Mouse (Mus musculus) gastrocnemius, postnatal 10 days (tissue): Measurements from ENCODE around the gene Ryr2. TPM values are rescaled to one million over a fixed set of nuclear protein-coding genes. Genes with fewer than 3 reads are reported as not detected.
"Not testable (repeated sequence)": the region's sequence is repeated elsewhere in the genome, so short reads cannot be mapped to it uniquely, and the experiment has no call there.

Source experiments
- DNase-seq: peaks from one replicate; pipeline ENCODE4 v3.0.0; 2021; ENCODE audit warnings: mixed read lengths
- total RNA-seq, 2 experiments: library from RNA; stranded (reverse); gene quantifications; 2 replicates each; pipeline ENCODE4 v1.2.3; 2021

The Ryr2 gene
- total RNA-seq, 2 experiments from 2014 or later = 0.33 to 0.75 TPM

DNA sequence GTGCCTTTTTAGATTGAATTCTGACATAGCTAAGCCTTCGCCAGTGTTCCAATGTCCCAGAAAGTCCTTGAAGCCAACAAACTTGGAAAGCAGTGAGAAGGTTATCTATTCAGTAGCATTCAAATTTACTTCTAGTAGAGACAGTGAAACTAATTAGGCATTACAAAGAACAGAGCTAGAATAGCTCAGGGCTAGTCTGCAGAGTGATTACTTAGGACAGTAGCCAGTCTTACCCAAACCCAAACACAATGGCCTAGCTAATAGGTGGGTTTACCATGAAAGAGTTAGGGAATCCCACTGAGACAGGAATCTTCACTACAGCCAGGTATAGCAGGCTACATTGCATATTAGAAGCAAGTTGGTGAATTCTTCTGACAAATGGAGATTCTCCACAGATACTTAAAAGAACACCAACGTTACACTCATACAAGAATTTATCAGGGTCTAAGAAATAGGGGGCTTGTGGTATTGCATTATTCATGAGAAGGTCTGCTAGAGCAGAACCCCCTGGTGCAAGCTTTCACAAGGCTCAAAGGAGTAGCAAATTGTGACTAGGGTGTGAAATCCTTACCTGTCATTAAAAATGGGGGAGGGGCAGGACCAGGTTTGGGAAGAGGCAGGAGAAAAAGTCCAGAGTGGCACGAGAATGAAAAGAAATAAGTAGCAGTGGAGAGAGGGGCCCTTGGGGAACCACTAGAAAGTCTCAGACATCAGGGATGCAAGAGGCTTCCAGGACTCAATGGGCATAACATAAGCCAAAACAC lies 172.3 kb downstream of the Ryr2 start:
- DNase-seq = not testable (repeated sequence)

DNA sequence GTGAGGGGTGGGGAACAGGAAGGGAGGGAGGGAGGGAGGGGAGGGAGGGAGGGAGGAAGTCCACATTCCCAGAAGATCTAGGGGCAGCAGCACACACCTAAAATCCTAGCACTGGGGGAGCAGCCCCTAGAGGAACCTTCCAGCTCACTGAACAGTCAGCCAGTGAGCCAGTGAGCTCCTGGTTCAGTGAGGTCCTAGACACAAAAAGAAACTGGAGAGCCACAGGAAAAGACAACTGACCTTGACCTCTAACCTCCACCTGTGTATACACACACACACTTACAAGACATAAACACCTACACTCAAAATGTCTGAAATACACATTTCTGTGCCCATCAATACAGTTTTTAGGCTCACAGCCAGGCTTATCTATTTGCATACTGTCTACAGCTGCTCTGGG lies 173.4 kb downstream of the Ryr2 start:
- no peak for DNase-seq

DNA sequence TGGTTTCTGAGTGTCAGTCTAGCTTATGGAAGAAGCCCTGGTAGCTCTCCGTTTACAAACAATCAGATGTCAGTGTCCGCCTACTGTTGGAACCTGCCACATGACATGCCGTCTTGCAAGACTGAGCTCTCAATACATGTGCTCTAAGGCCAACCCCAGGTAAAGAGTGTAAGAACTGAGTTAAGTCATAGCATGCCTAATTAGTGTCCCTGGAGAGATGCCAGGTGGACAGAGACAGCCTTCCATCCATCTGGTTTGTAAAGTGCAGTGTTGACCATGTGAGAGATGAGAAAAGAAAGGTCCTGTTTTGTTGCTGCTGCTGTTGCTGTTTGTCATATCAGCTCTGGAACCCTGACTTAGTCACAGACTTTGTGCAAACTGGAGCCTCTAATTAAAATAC lies 178.0 kb downstream of the Ryr2 start:
- DNase-seq = no peak

DNA sequence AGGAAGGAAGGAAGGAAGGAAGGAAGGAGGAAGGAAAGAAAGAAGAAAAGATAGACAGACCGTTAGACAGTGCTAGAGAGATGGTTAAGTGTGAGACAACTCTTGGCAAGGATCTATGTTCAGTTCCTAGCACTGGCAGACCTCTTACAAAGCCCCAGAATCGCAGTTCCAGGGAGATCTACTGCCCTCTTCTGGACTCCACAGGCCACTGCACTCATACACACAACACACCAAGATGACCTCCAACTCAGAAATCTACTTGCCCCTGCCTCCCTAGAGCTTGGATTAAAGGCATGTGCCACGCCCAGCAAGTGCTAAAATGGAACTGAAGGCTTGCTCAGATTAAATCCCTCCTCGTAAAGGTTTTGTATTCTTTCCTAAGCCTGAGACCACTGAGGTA lies 179.0 kb downstream of the Ryr2 start:
- no peak for DNase-seq

DNA sequence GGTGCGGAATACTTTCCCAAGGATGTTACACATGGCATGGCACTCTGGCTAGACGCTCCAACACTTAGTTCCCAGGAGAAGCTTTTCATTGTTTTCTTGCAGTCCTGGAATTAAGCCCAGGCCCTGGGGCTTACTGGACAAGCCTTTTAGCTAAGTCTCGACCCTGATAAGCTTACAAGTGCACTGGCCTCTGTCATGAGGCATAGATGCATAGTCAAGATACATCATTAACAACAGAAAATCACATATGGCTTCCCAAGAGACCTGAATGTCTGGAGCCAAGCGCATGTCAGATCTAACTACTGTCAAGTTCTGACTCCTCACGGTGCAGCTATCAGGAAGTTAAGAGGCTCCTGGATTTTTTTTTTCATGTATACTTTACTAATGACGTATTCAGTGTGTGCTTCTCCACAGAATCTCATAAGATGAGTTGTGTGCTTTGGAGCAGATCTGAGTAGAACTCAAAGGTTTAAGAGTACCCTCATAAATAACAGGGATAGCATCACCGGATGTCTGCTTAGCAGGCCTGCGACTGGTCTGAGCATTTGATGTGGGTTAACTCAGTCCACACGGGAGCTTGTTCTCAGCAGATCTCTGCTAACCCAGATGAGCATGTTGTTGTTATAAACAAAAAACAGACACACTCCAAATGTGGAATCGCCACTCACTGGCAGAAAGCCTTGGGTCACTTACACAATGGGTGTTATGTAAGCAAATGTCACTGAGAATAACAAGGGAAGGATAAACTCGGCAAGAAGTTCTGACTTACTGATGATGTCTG lies 179.8 kb downstream of the Ryr2 start:
- no peak for DNase-seq

DNA sequence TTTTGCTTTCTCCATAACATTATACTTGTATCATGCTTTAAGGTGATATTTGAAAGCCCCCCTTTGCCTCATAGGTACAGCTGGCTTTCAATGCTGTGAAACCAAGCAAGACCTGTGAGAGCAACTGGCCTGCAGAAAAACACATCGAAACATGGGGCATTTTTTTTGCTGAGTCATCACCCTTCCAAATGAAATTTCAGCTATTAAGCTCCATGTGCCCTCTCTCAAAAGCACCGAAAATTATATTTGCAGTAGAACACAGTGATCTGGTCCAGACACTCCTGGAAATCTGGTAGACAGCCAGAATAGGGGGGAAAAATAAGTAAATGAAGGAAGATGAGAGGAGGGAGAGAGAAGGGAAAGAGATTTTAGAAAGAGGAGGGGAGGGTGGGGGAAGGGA lies 180.5 kb downstream of the Ryr2 start:
- no peak for DNase-seq

DNA sequence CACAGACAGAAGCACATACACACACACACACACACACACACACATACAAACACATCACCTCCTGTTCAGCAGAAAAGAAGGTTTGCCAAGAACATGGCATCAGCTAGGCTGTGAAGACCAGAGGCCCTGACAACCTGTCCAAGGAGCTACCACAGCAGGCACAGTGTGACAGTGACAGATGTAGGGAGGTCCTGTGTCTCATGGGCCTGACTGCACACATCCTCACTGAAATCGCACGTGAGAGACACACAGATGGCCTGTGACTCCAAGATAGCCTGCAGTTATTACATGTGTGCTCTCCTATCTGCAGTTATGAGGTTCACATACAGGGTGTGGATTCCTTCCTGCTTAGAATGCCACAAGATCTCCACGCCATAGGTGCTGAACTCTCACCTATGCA lies 182.0 kb downstream of the Ryr2 start:
- DNase-seq = no peak

DNA sequence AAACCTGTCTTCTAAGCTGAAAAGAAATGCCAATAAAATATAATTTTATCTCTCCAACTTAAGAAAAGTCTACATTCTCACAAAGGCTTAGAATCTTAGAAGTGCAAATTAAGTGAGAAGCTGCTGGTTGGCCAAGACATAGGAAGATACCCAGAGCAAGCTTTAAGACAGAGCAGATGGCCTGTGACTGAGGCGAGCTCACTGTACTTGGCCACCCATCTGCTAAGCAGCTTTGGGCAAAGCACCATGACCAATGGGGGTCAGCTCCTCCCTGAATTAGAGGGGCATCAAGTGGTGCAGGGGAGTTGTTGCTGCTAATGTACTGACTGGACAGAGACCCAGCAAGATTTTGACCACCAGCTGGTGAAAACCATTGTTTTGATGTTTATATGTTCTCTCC lies 186.2 kb downstream of the Ryr2 start:
- DNase-seq = no peak

DNA sequence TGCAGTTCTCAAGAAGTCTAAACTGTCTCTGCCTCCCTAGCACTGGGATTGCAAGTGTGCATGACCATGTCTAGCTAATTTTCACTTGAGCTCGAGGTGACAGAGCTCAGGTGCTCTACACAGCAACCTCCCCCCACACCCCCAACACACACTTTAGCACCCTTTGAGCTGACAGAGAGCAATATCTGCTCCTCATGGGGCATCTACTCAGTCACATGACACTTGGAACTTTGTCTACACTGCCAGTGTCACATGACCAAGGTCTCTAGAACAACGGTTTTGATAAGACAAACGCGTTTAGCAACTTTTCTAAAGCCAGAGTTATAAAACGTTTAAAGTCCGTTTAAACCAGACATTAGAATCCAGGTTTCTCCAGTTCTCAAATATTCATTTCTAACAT lies 187.3 kb downstream of the Ryr2 start:
- DNase-seq = no peak

DNA sequence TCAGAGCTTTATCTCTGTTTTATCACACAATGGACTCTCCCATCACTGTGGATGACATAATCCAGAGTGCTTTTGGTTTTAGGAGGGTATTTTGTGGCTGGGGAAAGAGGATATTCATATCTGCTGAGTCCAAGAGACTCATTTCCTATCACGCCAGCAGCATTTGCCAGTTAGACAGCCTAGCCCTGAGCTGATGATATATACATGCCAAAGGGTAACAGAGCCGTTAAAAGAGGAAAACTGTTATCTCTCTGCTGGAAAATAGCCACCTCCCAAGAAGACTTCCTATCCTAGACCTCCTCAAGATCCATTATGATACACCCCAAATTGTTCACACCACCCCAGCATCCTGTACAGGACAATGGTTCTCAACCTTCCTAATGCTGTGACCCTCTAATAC lies 191.1 kb downstream of the Ryr2 start:
- no peak for DNase-seq

DNA sequence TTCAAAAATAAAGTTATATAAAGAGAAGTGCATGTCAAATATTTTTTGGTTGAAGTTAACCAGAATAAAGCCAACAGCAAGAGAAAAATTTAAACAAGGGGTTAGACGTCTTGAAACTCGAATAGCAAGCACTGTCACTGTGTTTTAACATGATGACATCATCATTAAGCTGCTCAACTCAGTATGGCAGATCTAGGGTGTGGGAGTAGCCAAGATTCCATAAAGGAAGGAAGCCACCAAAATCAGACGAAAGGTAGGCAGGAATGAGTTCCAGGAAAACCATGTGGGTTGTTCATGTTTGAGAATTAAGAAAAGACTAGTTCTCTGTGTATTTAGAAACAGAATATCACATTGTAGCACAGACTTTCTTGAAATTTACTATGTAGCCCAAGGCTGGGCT lies 192.1 kb downstream of the Ryr2 start:
- DNase-seq = no peak

DNA sequence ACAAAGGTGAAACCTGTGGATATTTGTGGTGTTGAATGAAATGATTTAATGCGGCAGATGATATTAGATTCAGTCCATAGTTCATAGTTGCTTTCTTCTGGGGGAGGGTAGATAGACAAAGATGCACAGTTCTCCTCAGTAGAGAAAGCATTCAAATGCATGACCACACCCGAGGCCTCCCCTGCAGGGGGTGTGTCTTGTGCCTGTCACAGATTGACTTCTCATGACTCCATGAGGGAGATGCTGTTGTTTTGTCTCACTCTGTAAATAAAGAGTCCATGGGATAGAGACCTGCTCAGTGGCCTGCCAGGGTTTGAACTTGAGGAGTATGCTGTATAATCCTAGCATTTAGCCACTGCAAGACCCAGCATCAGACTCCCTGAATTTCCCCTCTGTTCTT lies 194.5 kb downstream of the Ryr2 start:
- no peak for DNase-seq

DNA sequence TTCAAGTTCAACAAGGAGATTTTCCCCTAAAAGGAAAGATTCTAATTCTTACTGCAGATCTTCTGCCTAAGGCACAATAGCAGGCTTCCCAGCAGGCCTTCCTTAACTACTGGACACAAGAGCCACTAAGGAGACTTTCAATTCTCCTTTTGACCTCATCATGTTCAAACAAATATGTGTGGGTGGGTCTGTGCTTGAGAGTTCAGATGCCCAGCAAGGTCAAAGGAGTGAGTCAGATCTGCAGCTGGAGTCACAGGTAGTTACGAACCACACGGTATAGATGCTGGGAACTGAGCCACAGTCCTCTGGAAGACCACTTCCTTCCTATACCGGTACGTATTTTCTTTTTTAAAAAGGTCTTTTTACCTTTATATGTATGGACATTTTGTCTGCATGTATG lies 198.6 kb downstream of the Ryr2 start:
- DNase-seq = no peak

DNA sequence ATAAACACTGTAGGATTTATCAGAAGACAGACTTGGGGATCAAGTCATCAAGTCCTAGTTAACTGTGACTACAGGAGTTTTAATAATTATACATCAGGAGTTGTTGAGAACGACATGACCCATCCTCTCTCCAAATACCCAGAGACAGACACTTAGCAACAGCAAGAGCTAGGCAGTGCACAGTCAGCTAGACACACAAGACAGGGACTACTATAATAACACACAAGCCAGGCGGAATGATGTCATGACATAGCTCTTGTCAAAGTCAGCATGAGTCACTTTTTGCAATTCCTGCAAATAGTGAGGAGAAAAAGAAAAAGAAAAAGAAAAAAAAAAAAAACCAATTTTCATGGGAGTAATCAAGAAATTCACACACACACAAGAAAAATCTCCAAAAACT lies 201.6 kb downstream of the Ryr2 start:
- no peak for DNase-seq

DNA sequence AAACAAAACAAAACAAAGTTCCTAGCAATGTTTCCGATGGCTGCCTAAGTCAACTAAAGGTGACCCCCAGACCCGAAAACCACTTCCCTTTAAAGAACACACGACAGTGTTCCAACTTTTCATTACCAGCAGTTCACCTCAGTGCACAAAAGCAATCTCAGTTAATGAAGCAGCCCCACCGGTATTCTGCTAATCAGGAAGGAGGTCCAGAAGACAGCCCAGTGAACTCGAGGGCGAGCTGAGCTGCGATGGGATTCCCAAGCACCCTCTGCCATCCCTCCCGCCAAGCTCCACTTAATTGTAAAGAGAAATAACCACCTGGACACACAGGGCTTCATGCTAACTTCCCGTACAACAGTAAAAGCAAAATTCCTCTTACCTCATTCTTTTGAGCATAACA lies 203.5 kb downstream of the Ryr2 start:
- DNase-seq = no peak

DNA sequence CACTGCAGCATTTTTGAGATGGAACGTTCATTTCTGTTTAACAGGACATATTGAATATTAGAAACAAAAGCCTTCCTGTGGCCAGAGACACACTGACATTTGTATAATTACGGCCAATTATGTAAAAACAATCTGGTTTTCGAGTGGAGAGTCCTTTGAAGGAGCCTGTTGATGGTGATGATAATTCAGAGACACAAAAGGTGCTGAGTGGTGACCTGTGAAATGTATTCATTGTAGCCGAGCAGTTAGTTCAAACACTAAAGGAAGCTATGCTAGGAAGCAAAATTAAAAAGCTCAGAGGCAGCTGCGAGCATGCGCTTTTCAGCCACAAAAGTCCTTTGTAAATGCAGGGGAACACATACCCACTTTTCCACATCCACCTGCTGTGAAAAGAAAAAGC lies 203.9 kb downstream of the Ryr2 start:
- DNase-seq = no peak

DNA sequence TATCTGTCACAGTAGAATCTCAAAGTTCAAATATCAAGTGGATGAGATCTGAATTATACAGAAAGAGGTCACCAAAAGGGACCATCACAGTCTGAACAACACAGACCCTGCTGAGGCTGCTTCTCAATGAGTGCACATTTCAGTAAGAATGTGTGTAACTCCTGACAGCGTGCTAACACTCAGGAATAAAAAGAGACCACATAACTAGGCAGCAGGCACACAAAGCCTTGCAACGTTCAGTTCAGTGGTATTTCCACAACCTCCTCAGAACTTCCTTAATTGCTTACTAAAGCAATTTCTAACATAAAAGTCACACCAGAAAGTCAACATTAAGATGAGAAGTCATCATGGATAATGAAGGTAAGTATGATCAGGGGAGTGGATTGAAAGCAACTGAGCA lies 206.1 kb downstream of the Ryr2 start:
- no peak for DNase-seq

DNA sequence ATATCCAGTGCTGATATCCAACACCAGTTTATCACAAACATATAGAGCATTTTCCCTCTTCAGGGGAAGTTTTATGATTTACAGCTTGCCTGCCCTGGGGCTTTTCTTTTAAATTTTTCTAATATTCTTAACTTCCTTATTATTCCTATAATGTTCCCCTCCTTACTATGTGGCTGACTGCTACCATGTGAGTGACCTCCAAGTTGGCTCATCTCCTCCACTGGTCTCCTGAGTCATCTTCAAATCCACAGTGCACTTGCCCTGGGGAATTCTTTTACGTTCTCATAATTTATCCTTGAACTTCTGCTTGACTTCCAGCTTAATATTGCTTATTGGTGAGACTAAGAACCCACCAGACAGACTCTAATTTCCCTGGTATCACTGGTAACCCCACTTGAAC lies 211.1 kb downstream of the Ryr2 start:
- no peak for DNase-seq

DNA sequence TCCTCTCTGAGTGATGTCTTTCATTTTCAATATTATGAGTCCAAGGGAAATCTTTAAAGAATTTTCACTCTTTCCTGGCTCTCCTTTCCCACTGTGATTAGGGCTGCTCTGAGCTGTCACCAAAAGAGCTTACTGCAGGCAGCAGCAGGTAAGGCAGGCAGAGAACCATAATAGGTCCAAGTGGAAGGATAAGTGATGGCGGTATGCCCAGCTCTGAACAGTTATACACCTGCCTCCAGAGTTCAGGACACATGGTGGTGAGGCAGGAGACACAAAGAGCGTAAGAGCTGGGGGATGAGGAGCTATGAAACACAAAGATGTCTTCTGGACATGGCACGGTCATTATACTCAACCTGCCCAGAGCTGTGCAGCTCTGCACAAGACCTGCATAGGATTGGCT lies 215.0 kb downstream of the Ryr2 start:
- no peak for DNase-seq

DNA sequence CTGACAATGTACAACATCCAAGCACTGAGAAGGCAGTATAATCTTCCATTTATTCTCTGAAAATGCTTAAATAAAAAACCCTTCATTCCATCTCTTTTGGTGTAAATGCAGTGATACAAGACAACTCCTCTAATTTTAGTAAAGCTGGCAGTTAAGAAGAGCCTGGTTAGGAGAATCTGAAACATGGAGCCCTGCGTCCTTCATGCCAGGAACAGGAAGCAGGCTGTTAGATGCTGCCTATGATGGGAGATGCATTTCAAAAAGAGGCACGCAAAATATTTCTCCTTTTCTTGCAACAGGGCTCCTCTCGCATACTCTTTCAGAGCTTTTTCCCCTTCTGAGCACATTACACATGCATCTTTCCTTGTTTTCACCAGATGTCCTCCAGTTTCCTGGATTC lies 215.6 kb downstream of the Ryr2 start:
- DNase-seq = no peak

DNA sequence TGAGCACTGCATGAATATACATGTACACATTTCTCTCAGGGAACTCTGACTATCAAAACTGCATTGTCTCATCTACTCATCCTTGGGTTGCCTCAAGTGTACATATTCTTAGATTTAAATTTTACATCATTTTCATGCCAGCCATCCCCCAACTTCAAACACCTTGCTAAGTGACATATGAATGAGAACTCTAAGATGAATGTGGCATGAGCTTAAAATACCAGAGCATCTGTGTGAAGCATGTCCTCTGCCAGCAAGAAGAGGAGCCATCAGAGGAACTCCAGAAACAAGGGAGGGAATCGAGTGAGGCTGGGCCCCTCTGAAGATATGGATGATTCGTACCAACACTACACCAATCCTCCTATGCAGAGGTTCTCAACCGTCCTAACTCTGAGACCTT lies 222.6 kb downstream of the Ryr2 start:
- DNase-seq = no peak

DNA sequence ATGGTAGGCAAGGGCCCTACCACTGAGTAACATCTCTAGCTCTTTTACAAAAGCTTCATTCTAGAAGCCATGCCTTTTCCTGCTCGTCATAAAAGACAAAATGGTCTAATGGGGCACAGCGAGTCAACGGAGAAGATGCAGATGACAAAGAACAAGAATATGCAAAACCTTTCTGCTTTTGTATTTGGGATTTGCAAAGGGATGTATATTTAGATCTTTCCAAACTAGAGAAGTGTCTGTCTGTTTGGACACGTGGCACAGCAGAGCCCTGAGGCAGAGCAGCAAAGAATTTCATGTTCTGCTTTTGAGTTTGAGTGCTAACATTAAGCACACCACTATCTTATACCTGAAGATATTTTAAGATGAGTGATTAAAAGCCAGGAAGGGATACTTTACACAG lies 224.4 kb downstream of the Ryr2 start:
- DNase-seq = no peak

DNA sequence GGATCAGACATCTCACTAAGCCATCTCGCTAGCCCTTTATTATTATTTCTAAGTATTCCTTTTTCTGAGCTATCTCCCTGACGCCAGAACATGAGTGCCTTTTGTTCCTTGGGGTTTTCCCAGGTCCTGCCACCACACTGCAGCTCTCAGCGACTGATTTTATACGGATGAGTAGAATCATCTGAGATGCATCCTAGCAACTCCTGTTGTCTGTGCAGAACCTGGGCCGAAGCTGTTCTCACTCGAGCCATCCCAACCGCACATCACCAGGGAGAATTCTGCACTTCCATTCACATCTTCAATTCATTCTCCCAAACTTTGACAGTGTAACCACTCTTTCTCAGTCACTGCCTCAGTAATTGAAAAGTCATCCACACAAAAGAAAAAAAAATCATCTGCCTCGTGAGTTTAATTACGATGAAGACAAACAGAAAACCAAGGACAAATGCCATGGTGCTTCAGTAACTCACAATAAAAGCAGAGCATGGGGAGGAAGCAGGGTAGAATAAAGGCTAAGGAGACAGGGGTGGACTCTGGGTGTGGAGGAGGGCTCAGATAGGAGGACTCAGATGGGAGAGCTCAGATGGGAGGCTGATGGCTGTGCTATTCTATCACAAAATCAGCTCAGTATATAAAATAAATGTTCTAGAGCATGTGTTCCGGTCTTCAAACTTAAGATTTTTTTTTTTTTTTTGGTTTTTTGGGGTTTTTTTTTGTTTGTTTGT lies 226.1 kb downstream of the Ryr2 start:
- no peak for DNase-seq
